Mouse (Mus musculus) CH12.LX (cell line): ENCODE measurements around the gene P4hb. TPM values are rescaled to one million over a fixed set of nuclear protein-coding genes. Genes with fewer than 3 reads are reported as not detected.

Source experiments
- DNase-seq: peaks from one replicate; pipeline ENCODE4 v3.0.0-alpha.2; 2013; ENCODE audit errors: extremely low read depth
- H3K27ac ChIP-seq: 2 replicates; pipeline ENCODE4 v1.5.1; 2012; ENCODE audit warnings: low read depth, mild to moderate bottlenecking, control low read depth, moderate library complexity; ENCODE audit not compliant: insufficient read depth
- H3K27me3 ChIP-seq: replicated peaks from 2 replicates; pipeline ENCODE3; 2012; ENCODE audit warnings: inconsistent platforms
- H3K36me3 ChIP-seq, 2 experiments: replicated peaks in 1 of 2; 2 replicates each; pipeline versions ENCODE3 to v1.6.1; 2012; ENCODE audit warnings: inconsistent platforms in 1 of 2, low read length in 1 of 2, mild to moderate bottlenecking in 1 of 2, mixed read lengths in 1 of 2, moderate library complexity in 1 of 2; ENCODE audit not compliant: control insufficient read depth in 1 of 2, insufficient read depth in 1 of 2
- H3K4me1 ChIP-seq, 2 experiments: 2 replicates each; pipeline ENCODE4 v1.6.1; 2012; ENCODE audit warnings: inconsistent platforms in 1 of 2, moderate library complexity in 1 of 2; ENCODE audit not compliant: insufficient read depth in 2 of 2, control insufficient read depth in 1 of 2
- H3K4me2 ChIP-seq: 2 replicates; pipeline ENCODE4 v1.6.1; 2012; ENCODE audit warnings: low read depth, mild to moderate bottlenecking, control low read depth; ENCODE audit not compliant: poor library complexity, insufficient read depth, severe bottlenecking
- H3K4me3 ChIP-seq, 3 experiments: fragments of 150-350 bp in 1 of 3; sonication (generic) in 1 of 3; replicated peaks in 1 of 3; 2 replicates each; pipeline versions ENCODE3 to v1.5.1; 2011 to 2012; ENCODE audit warnings: low read depth in 2 of 3, low read length in 2 of 3, mild to moderate bottlenecking in 2 of 3, moderate library complexity in 2 of 3, control low read depth in 1 of 3, improper control_type of control experiment in 1 of 3, inconsistent platforms in 1 of 3, mixed read lengths in 1 of 3; ENCODE audit not compliant: poor library complexity in 1 of 3
- H3K79me2 ChIP-seq: replicated peaks from 2 replicates; pipeline ENCODE4 v1.6.1; 2012; ENCODE audit warnings: mild to moderate bottlenecking, moderate library complexity; ENCODE audit not compliant: control insufficient read depth, poor library complexity, insufficient read depth, severe bottlenecking; ENCODE audit errors: extremely low read depth
- H3K9ac ChIP-seq: 2 replicates; pipeline ENCODE4 v1.6.1; 2012; ENCODE audit warnings: low read depth, mild to moderate bottlenecking, control low read depth, moderate library complexity; ENCODE audit not compliant: insufficient read depth
- H3K9me3 ChIP-seq: replicated peaks from 2 replicates; pipeline ENCODE3; 2012; ENCODE audit warnings: low read length, inconsistent platforms, mixed read lengths
- BHLHE40 ChIP-seq: IDR thresholded peaks from 2 replicates; pipeline ENCODE4 v1.6.1; 2011; ENCODE audit warnings: mild to moderate bottlenecking, low read depth, low read length, improper control_type of control experiment
- CTCF ChIP-seq, 2 experiments: IDR thresholded peaks in 1 of 2; conservative IDR thresholded peaks in 1 of 2; 2 replicates each; pipeline ENCODE4 v1.5.1; 2011 to 2012; ENCODE audit warnings: low read depth in 2 of 2, low read length in 2 of 2, improper control_type of control experiment in 1 of 2, inconsistent platforms in 1 of 2, mild to moderate bottlenecking in 1 of 2, moderate library complexity in 1 of 2
- ELF1 ChIP-seq: IDR thresholded peaks from 2 replicates; pipeline ENCODE4 v1.6.1; 2014; ENCODE audit warnings: low read depth, mild to moderate bottlenecking, inconsistent platforms, low read length, improper control_type of control experiment
- EP300 ChIP-seq: IDR thresholded peaks from 2 replicates; pipeline ENCODE4 v1.6.1; 2011; ENCODE audit warnings: low read length, improper control_type of control experiment
- HCFC1 ChIP-seq: IDR thresholded peaks from 2 replicates; pipeline ENCODE4 v1.6.1; 2012; ENCODE audit warnings: low read depth, mild to moderate bottlenecking, inconsistent platforms, low read length, improper control_type of control experiment
- IRF4 ChIP-seq: IDR thresholded peaks from 2 replicates; pipeline ENCODE4 v1.6.1; 2014; ENCODE audit warnings: low read depth, mild to moderate bottlenecking, inconsistent platforms, low read length, improper control_type of control experiment
- JUN ChIP-seq: IDR thresholded peaks from 2 replicates; pipeline ENCODE4 v1.6.1; 2011; ENCODE audit warnings: low read depth, mild to moderate bottlenecking, low read length, improper control_type of control experiment, moderate library complexity; ENCODE audit not compliant: insufficient read depth
- MAZ ChIP-seq: IDR thresholded peaks from 2 replicates; pipeline ENCODE4 v1.6.1; 2012; ENCODE audit warnings: low read depth, mild to moderate bottlenecking, inconsistent platforms, low read length, improper control_type of control experiment, moderate library complexity
- MXI1 ChIP-seq: IDR thresholded peaks from 2 replicates; pipeline ENCODE4 v1.6.1; 2011; ENCODE audit warnings: mild to moderate bottlenecking, low read depth, low read length, improper control_type of control experiment
- MYC ChIP-seq: IDR thresholded peaks from 2 replicates; pipeline ENCODE4 v1.6.1; 2011; ENCODE audit warnings: low read depth, mild to moderate bottlenecking, improper control_type of control experiment, low read length
- NELFE ChIP-seq: IDR thresholded peaks from 2 replicates; pipeline ENCODE4 v1.6.1; 2011; ENCODE audit warnings: low read depth, low read length, improper control_type of control experiment
- POLR2A ChIP-seq: IDR thresholded peaks from 2 replicates; pipeline ENCODE4 v1.6.1; 2011; ENCODE audit warnings: low read depth, mild to moderate bottlenecking, improper control_type of control experiment, low read length
- TBP ChIP-seq: conservative IDR thresholded peaks from 2 replicates; pipeline ENCODE4 v1.6.1; 2011; ENCODE audit warnings: low read depth, low read length, improper control_type of control experiment
- USF2 ChIP-seq: conservative IDR thresholded peaks from 2 replicates; pipeline ENCODE4 v1.6.1; 2011; ENCODE audit warnings: low read depth, low read length, improper control_type of control experiment
- ZKSCAN1 ChIP-seq: IDR thresholded peaks from 2 replicates; pipeline ENCODE4 v1.6.1; 2012; ENCODE audit warnings: low read depth, inconsistent platforms, low read length, improper control_type of control experiment, borderline replicate concordance
- ZNF384 ChIP-seq: IDR thresholded peaks from 2 replicates; pipeline ENCODE4 v1.6.1; 2012; ENCODE audit warnings: low read depth, low read length, improper control_type of control experiment, inconsistent platforms
- dilution Hi-C: fragments of 300-500 bp; cut with MboI; formaldehyde crosslinking; loops from 2 replicates; pipeline ENCODE4 v1.14.3; 2020; ENCODE audit warnings: low sequenced_read_pairs; ENCODE audit not compliant: extremely low pct_unique_long_range_greater_than_20kb, extremely low pct_ligation_motif_present
- in situ Hi-C: fragments of 300-500 bp; cut with MboI; formaldehyde crosslinking; loops from 3 replicates; pipeline ENCODE4 v1.14.3; 2019; ENCODE audit warnings: low sequenced_read_pairs, low pct_ligation_motif_present, low pct_unique_long_range_greater_than_20kb, mixed read lengths
- polyA plus RNA-seq: library from polyadenylated mRNA; unstranded; fragments of >175 nt; gene quantifications from 2 replicates; pipeline ENCODE4 v1.2.1, GENCODE M21; 2012; ENCODE audit warnings: low read depth; ENCODE audit not compliant: insufficient read length
- total RNA-seq, 2 experiments: library from RNA; depleted of rRNA; stranded (reverse); fragments of 300-350 nt in 1 of 2; fragments of >200 nt in 1 of 2; gene quantifications; 2 replicates each; pipeline ENCODE4 v1.2.3; 2012 to 2014

The P4hb gene
- total and polyA plus RNA-seq, 3 experiments, result 486 to 644 (median 531) TPM

- TF ChIP-seq ZNF384 (no peak), MYC (no peak), TBP (no peak), NELFE (no peak), MAZ (no peak), IRF4 (no peak), USF2 (no peak), JUN (no peak), BHLHE40 (no peak)
- TF ChIP-seq, all 38 proteins: peak for 0
- H3K4me3 ChIP-seq, result no peak overlapping the region
- no peak overlapping the region for H3K4me2 ChIP-seq
- dilution Hi-C loops, result no loop called here
- no peaks in the 10 kb centered on the region for H3K36me3 ChIP-seq
- H3K9me3 ChIP-seq, result peaks cover 7% of the 10 kb centered on the region
- no peaks in the 10 kb centered on the region for H3K27me3 ChIP-seq
- peaks cover 0 to 16% of the 10 kb centered on the region in 2 experiments; a peak in 2 of 4 replicates for H3K4me1 ChIP-seq
- DNase-seq, result no peak
- H3K9ac ChIP-seq, result no peak overlapping the region
- in situ Hi-C loops, result loop anchor here (5.0 kb wide), 1 partner anchor 45 kb away; no protein-coding TSS in a partner anchor
- H3K27ac ChIP-seq, result no peak overlapping the region
- no peaks in the 10 kb centered on the region for H3K79me2 ChIP-seq
These were observed 50.5 kb downstream of the P4hb start for GRCm38 (mm10) chr11:120522581-120522980.

- peaks cover 7% of the 10 kb centered on the region for H3K9me3 ChIP-seq
- H3K9ac ChIP-seq, result no peak overlapping the region
- H3K36me3 ChIP-seq, result no peaks in the 10 kb centered on the region
- dilution Hi-C loops (no loop called here), in situ Hi-C loops (loop anchor here (5.0 kb wide), 1 partner anchor 46 kb away; no protein-coding TSS in a partner anchor)
- no peak overlapping the region for H3K4me2 ChIP-seq
- no peaks in the 10 kb centered on the region for H3K27me3 ChIP-seq
- no peak for DNase-seq
- no peak overlapping the region for H3K4me3 ChIP-seq
- TF ChIP-seq ELF1, result no peak
- TF ChIP-seq ZKSCAN1, result no peak
- TF ChIP-seq HCFC1, result no peak
- no peak for TF ChIP-seq MXI1
- TF ChIP-seq EP300, result no peak
- no peak for TF ChIP-seq POLR2A
- TF ChIP-seq USF2, result no peak
- TF ChIP-seq MYC, result no peak
- no peak for TF ChIP-seq CTCF (conservative IDR thresholded peaks at IDR 0.05 in 1 of 2, IDR thresholded peaks at IDR 0.05 in 1 of 2; ENCODE audit: low read depth in 2 of 2, low read length in 2 of 2)
- no peaks in the 10 kb centered on the region for H3K79me2 ChIP-seq
- H3K27ac ChIP-seq, result no peak overlapping the region
- peaks cover 0 to 16% of the 10 kb centered on the region in 2 experiments; a peak in 2 of 4 replicates for H3K4me1 ChIP-seq
These were observed 52.0 kb downstream of the P4hb start for GRCm38 (mm10) chr11:120520967-120521540.
